Mouse (Mus musculus) spleen, postnatal 36 days (tissue): Measurements from ENCODE around the gene Cdc42ep3.

Source experiments
- DNase-seq, 2 experiments: peaks; one replicate each; pipeline ENCODE4 v3.0.0; 2022; ENCODE audit warnings: low spot score in 2 of 2, mixed read lengths in 1 of 2

Gene Cdc42ep3

GRCm38 (mm10) chr17:79291672-79292071, 63.2 kb downstream of the Cdc42ep3 start:
- no peak for DNase-seq

- DNase-seq: no peak
These were observed 64.2 kb downstream of the Cdc42ep3 start for GRCm38 (mm10) chr17:79290697-79291096.

- no peak for DNase-seq
These were observed 67.6 kb downstream of the Cdc42ep3 start for GRCm38 (mm10) chr17:79287302-79287701.

GRCm38 (mm10) chr17:79285030-79285601, 69.8 kb downstream of the Cdc42ep3 start:
- no peak for DNase-seq
